Mouse (Mus musculus) ES-E14 (cell line): Measurements from ENCODE around the gene Gpr152.

Source experiments
- HCFC1 ChIP-seq: IDR thresholded peaks from 2 replicates; pipeline ENCODE4 v1.6.1; 2012; ENCODE audit warnings: low read length, inconsistent platforms, borderline replicate concordance; ENCODE audit not compliant: insufficient read depth
- ZNF384 ChIP-seq: IDR thresholded peaks from 2 replicates; pipeline ENCODE4 v1.6.1; 2012; ENCODE audit warnings: low read depth, low read length, inconsistent platforms

DNA sequence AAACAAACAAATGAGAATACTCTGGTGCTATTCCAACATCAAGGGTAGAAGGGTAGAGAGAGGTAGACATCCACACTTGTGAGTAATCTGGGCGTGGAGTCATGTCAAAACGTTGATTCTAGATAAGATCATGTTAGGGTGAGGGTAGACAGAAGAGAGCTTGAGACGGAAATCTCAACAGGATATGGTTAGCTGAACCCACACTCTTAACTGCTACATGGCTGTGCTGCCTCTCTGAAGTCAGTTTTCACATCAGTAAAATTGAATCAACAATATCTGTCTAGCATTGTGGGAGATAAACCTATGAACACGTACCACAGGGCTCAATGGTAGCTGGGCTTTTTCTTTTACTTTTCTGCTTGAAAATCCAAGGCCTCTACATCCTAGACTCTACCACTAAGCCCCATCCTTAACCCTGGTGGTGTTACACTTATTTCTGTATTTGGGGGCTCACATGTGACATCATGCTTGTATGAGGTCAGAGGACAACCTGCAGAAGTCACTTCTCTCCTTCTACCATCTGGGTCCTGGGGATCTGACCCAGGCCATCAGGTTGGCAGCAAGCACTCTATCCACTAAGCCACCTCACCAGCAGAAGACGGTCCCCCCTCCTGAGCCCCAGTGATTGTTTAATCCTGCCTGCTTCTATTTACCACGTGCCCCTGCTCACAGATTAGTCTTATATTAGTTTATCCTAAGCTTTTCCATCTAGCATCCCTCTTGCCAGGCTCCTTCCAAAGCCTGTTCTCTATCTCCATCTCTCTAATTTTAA lies 19.7 kb upstream of the Gpr152 start:
- no peak for TF ChIP-seq HCFC1
- TF ChIP-seq ZNF384 = no peak
